Mouse (Mus musculus) gastrocnemius, adult 8-10 months (tissue): Measurements from ENCODE around the gene Tac4. TPM values are rescaled to one million over a fixed set of nuclear protein-coding genes. Genes with fewer than 3 reads are reported as not detected.
A peak's percentile ranks its signal among the peaks of the same experiment; 100 is the strongest.

ENCODE experiments used
- DNase-seq, 2 experiments: peaks; one replicate each; pipeline ENCODE4 v3.0.0; 2022; ENCODE audit warnings: low spot score in 2 of 2
- total RNA-seq, 4 experiments: library from RNA; stranded (reverse); gene quantifications; 2 replicates each; pipeline ENCODE4 v1.2.4; 2022

Tac4 gene
- not detected for total RNA-seq

DNA sequence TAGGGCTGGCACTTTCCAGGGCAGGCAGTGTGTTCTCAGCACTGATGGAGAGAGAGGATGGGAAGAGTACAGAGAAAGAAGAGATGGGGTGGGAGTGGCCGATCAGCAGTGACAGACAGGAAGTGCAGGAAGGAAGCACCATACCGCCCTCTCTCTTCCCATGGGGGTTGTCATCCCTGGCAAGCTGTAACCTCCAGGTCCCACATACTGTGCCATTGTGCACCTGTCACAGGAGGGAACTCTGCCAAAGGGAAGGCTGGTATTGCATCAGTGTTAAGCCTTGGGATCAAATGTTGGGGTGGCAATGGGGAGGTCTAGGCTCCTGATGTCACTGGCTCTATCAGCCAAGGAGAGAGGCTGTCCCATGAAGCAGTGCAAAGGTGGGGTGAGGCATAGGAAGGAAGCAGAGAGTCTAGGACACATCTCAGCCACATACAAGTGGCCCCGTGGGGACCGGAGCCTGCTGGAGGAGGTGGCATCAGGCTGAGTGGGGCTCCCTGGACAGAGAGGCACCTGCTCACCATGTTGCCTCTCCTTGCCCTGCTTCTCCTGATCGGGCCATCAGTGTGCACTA, at the start of gene Tac4:
TSS of gene Tac4 (plus strand) at position 352 of the 574 bp plus-strand sequence.
- no peak for DNase-seq

GRCm38 (mm10) chr11:95213607-95214006, 47.7 kb upstream of the Tac4 start:
- no peak for DNase-seq

- no peak for DNase-seq
Measured at GRCm38 (mm10) chr11:95214305-95214704, 47.0 kb upstream of the Tac4 start.

DNA sequence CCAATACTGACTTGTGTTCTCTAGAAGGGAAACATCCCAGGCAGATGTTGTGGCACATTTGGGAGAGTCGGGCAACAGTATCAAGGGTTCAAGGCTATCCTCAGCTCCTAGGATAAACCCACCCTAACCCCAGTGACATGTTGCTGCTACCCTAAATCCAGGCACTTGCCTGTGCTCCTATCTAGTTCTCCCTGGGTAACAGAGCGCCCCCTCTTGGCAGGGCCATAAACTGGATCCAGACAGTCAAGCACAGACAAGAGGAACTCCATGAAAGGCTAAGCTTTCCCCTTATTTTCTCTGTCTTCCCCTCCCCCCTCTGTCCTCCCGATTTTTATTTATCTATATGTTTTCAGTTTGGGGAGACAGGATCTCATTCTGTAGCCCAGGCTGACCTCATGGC, 45.1 kb upstream of the Tac4 start:
- no peak for DNase-seq

- no peak for DNase-seq
Measured at GRCm38 (mm10) chr11:95219111-95219510, 42.2 kb upstream of the Tac4 start.

GRCm38 (mm10) chr11:95223473-95223872, 37.9 kb upstream of the Tac4 start:
- no peak for DNase-seq

- no peak for DNase-seq
Measured at GRCm38 (mm10) chr11:95224124-95224893, 37.0 kb upstream of the Tac4 start.

DNA sequence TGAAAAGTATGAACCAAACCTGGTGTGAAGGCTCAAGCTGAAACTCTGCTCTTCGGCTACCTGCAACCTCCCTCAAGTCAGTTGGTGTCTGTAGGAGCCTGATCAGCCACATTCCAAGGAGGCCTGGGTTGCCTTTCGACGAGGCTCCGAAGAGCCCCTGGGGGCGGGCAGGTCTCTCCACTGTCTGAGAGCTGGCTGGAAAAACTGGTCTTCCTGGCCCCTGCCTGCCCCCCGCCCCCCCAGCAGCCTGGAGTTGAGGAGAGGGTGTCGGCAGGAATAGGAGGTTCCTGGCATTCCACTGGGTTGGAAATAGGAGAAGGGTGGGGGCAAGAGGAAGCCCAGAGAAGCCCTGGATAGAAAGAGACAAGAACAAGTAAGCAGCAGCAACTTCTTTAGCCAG, 35.9 kb upstream of the Tac4 start:
- no peak for DNase-seq

- no peak for DNase-seq
Measured at GRCm38 (mm10) chr11:95227467-95227866, 33.9 kb upstream of the Tac4 start.

DNA sequence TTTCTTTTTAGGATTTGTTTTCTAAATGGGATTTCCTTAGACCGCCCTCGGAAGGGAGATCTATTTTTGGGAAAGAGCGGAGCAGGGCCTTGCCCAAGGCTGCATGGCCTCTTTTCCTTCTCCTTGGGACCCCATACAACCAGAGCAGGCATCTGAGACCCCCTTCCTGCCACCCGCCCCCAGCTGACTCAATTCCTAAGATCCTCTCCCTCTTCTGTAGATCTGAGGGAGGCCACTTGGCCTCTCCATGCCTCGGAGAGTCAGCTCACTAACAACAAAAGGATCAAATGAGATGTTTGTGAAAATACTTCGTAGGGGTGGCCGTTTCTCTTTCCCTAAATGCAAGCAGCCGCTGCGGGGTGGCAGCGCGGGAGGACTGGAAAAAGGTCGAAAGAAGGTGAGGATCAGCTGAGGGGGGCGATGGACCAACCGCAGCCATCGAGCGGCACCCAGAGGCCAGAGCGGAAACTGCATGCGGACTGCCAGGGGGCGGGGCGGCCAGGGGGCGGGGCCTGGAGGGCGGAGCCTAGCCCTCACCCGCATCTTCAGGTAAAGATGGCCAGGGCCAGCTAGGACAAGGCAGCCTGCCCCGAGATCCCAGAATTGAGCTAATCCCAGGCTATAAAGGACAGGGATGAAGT, 29.5 kb upstream of the Tac4 start:
- DNase-seq, result peak; percentile 24 to 38

- DNase-seq, result no peak
Measured at GRCm38 (mm10) chr11:95232329-95232696, 29.0 kb upstream of the Tac4 start.

DNA sequence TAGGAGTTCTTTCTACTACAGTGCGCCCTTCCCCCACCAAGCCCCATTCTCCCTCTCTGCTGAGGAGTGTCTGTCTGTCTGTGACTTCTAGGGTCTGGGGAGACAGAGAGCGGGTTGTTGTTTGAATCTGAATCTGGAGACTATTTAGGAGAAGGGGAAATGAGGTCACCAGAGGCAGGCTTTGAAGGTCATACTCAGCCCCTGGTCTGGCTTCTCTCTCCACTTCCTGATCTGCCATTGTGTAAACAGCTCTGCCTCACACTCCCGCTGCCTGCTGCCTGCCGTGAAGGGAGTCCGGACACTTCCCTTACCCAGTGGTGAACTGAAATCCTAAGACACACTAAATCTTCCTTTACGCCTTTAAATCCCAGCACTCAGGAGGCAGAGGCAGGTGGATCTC, 22.9 kb upstream of the Tac4 start:
- no peak for DNase-seq

- no peak for DNase-seq
Measured at GRCm38 (mm10) chr11:95242653-95243052, 18.7 kb upstream of the Tac4 start.

DNA sequence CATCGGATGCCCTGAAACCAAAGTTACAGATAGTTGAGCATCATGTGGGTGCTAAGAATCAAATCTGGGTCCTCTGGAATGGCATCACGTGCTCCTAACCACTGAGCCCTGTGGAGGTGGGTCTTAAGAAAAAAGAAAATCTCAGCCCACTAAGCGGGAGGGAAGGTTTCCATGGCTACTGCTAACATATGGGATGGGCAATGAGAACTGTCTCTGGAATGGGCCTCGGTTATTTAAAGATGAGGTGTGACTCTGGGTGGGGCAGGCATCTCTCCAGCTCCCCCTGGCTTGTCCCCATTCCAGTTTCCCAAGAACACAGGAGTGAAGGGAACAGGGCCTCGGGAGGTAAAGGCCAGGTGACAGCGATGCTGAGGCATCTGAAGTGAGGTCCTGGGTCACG, 15.9 kb upstream of the Tac4 start:
- DNase-seq, result no peak

- DNase-seq, result no peak
Measured at GRCm38 (mm10) chr11:95247065-95247464, 14.3 kb upstream of the Tac4 start.

DNA sequence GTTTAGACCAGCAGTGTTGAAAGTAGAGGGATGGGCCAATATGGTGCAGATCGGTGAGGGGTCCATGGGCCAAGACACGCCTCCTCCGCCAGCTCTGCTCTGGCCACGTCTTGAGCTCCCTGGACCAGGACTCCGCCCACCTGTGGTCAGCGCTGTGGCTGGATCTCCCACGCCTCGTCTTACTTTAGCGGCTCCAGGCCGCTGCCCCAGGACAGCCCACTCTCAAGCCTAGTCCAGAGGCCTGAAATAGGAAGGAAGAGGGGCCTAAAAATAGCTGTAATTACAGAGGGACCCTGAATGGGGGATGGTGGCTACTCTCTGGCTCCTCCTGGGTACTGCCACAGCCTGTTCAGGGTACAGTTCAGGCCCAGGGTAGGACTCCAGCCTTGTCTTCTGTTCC, 11.2 kb upstream of the Tac4 start:
- DNase-seq, result no peak

- DNase-seq, result peak; percentile 44 to 50
Measured at GRCm38 (mm10) chr11:95251295-95251694, 10.0 kb upstream of the Tac4 start.

DNA sequence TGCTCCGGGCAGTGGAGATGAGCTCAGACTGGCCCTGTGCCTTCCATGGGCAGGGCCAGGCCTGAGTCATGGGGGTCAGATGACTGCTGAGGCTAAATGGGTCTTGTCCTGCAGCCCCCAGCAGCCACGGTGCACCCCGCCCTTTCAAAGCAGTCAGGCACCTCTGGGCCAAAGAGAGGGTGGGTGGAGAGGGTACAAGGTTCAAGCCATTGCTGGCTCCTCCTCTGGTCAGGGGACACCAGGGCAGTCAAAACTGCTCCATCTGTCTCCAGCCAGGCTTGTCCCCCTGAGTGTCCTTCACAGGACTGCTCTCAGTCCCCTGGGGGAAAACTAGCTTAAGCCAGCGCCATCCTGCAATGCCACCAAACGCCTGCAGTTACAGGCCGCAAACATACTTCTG, 9.2 kb upstream of the Tac4 start:
- no peak for DNase-seq

GRCm38 (mm10) chr11:95254165-95254564, 7.2 kb upstream of the Tac4 start:
- DNase-seq, result no peak

DNA sequence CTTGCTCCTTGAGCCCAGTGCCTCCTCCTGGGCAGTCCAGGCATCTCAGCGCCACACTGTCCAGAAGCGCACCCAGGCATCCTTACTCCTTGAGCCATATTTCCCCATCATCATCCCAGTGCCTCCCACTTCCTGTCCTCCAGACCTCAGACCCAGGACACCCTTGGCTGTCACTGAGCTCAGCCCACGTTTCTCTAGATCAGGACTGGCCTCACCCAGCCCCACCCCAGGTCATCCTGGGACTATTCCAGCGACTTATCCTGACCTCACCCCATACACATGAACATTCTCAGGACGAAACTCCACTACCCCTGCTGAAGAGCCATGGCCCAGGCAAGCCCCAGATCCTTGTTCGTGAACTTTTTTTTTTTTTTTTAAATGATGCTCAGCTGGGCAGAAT, 5.6 kb upstream of the Tac4 start:
- no peak for DNase-seq

DNA sequence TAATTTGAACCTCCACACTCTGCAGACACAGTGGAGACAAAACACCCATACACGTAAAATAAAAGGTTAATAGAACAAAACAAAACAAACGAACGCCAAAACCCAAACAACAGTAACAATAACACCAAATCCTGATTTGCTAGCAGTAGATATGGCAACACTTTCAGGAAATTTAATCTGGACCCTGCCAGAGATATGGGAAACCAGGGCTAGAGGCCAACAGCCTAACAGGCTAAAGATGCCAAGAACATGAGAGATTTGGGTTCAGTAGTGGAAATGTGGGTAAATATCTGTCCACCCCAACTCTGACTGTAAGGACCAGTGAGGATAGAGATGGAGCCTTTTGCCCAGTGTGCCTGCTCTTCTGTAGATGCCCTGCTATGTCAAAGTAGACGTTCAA, 3.4 kb upstream of the Tac4 start:
- no peak for DNase-seq

DNA sequence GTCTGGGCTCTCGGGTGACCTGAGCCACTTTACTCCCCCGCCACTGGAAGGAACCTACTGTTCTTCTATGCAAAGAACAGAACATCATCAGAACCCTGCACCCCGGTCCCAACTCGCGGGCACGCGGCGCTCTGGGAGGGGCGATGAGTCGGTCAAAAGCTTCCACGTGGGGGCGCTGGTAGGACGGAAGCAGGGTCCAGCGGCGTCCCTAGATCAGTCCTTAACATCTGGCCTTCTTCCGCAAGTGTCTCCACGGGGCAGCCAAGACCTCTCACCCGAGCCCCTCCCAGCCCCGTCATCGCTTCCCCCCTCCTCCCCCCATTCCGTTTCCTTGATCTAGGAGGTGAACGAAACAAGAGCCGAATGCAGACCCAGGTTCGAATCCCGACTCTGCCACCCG, 2.8 kb upstream of the Tac4 start:
- DNase-seq, result peak; percentile 72 to 74
